Mouse (Mus musculus) erythroblast, embryonic 14.5 days (primary cell): ENCODE measurements around the gene Glp2r. TPM values are rescaled to one million over a fixed set of nuclear protein-coding genes. Genes with fewer than 3 reads are reported as not detected.

Experiments used
- H3K27me3 ChIP-seq: 2 replicates; pipeline ENCODE4 v1.6.1; 2012; ENCODE audit warnings: inconsistent platforms; ENCODE audit not compliant: control insufficient read depth
- H3K36me3 ChIP-seq: 2 replicates; pipeline ENCODE4 v1.6.1; 2012; ENCODE audit warnings: mild to moderate bottlenecking, inconsistent platforms; ENCODE audit not compliant: control insufficient read depth
- H3K4me1 ChIP-seq: 2 replicates; pipeline ENCODE4 v1.6.1; 2012; ENCODE audit warnings: inconsistent platforms; ENCODE audit not compliant: control insufficient read depth
- H3K4me3 ChIP-seq: replicated peaks from 2 replicates; pipeline ENCODE3; 2012; ENCODE audit warnings: moderate library complexity, mild to moderate bottlenecking, inconsistent platforms
- H3K9me3 ChIP-seq: 2 replicates; pipeline ENCODE4 v1.6.1; 2012; ENCODE audit warnings: low read length, inconsistent platforms, mixed read lengths; ENCODE audit not compliant: control insufficient read depth
- GATA1 ChIP-seq: IDR thresholded peaks from 2 replicates; pipeline ENCODE4 v1.6.1; 2012; ENCODE audit warnings: low read length, inconsistent platforms, mixed read lengths
- TAL1 ChIP-seq: IDR thresholded peaks from 3 replicates; pipeline ENCODE4 v1.6.1; 2012; ENCODE audit warnings: low read length, inconsistent platforms, mixed read lengths
- polyA plus RNA-seq: library from polyadenylated mRNA; stranded (reverse); fragments of >175 nt; gene quantifications from 2 replicates; pipeline ENCODE4 v1.2.3, GENCODE M21; 2012

Glp2r gene
- polyA plus RNA-seq, 1 experiment, result not detected

DNA sequence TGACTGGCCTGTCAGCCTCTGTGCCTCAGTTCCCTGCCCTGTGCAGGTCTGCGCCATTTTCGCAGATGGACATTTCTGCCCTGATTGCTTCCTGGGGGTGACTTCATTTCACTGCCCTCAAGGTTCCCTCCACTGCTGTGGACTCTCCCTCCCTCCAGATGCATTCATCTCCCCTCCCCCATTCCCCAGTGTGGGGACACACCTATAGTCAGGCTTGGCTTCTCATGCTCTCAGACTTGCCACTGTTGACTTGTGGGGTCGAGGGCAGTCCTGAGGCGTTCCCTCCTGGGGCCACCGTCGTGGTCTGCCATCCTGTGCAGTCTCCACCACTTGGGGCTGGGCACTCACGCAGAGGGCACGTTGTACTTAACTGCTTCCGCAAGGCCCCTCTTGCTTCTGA, 114.1 kb downstream of the Glp2r start:
- H3K4me1 ChIP-seq, result no peaks in the 10 kb centered on the region
- H3K36me3 ChIP-seq, result no peaks in the 10 kb centered on the region
- no peak overlapping the region for H3K4me3 ChIP-seq
- no peaks in the 10 kb centered on the region for H3K9me3 ChIP-seq
- no peaks in the 10 kb centered on the region for H3K27me3 ChIP-seq
- TF ChIP-seq TAL1 (no peak), GATA1 (no peak)

GRCm38 (mm10) chr11:67656366-67656765, 114.6 kb downstream of the Glp2r start:
- no peak overlapping the region for H3K4me3 ChIP-seq
- TF ChIP-seq GATA1 (no peak), TAL1 (no peak)
- H3K4me1 ChIP-seq, result no peaks in the 10 kb centered on the region
- H3K9me3 ChIP-seq, result no peaks in the 10 kb centered on the region
- no peaks in the 10 kb centered on the region for H3K27me3 ChIP-seq
- H3K36me3 ChIP-seq, result no peaks in the 10 kb centered on the region

DNA sequence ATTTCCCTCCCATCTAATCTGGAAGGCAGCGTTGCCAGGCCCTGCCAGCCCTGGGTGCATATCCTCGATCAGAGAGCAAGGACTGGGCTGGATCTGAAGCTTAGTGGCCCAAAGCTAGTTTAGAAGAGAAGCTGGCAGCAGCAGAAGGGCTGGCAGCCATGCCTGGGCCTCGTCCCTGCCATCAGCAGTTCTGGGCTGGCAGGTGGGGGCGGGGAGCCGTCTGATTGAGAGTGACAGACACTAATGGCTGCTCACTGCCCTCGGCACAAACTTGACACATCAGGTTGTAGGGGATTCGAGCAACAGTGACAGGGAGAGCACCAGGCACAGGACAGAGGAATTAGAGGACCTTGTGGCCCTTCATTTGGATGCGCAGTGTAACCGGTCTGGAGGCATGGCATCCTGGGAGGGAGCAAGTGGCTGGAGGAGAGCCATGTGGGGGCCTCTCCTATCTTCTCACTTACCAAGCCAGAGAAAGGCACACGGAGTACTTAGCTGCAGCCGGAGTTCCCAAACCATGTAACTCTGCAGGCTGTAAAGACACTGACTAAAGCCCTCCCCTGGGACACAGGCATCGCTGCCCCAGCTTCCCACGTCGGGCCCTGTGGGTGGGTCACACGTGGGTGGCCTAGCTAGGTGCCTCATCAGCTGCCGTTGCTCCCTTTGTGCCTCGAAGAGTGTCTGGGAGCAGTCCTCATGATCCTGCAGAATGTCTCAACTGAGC, 115.6 kb downstream of the Glp2r start:
- H3K9me3 ChIP-seq, result no peaks in the 10 kb centered on the region
- no peaks in the 10 kb centered on the region for H3K4me1 ChIP-seq
- H3K27me3 ChIP-seq, result no peaks in the 10 kb centered on the region
- TF ChIP-seq GATA1 (no peak), TAL1 (no peak)
- H3K36me3 ChIP-seq, result no peaks in the 10 kb centered on the region
- H3K4me3 ChIP-seq, result no peak overlapping the region

GRCm38 (mm10) chr11:67654514-67654913, 116.4 kb downstream of the Glp2r start:
- no peaks in the 10 kb centered on the region for H3K27me3 ChIP-seq
- TF ChIP-seq GATA1, result no peak
- no peak for TF ChIP-seq TAL1

DNA sequence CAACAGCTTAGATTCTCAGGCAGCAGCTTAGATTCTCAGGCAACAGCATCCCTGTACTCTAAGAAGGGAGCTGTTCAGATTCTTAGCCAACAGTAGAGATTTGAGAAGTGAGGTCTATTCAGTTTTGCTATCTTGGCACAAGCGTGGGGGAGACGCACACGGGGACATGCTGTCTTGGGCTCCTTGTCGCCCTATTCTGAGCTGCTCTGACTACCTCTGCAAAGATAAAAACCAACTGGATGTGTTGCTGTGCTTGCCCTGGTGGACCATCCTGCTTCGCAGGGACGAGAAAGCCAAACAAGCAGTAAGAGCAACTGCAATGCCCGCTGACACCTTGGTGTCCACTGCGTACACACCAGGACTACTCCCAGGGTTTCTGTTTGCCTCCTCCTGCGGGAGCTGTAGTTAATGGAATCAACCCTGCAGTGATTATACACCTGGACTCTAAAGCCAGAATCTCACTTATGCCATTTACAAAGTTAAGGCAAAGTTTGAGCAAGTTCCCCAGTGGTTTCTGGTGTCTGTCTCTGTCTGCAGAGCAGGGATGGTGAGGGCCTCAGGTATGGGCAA, 117.3 kb downstream of the Glp2r start:
- Histone ChIP-seq H3K27me3 (no peaks in the 10 kb centered on the region), H3K4me1 (no peaks in the 10 kb centered on the region), H3K36me3 (no peaks in the 10 kb centered on the region), H3K4me3 (no peak overlapping the region), H3K9me3 (no peaks in the 10 kb centered on the region)
- TF ChIP-seq TAL1 (no peak), GATA1 (no peak)

More at GRCm38 (mm10) chr11:67654514-67654913, 116.4 kb downstream of the Glp2r start:
- H3K4me3 ChIP-seq, result no peak overlapping the region
- no peaks in the 10 kb centered on the region for H3K9me3 ChIP-seq
- H3K36me3 ChIP-seq, result no peaks in the 10 kb centered on the region
- no peaks in the 10 kb centered on the region for H3K4me1 ChIP-seq

- H3K9me3 ChIP-seq, result no peaks in the 10 kb centered on the region
- TF ChIP-seq TAL1 (no peak), GATA1 (no peak)
- no peaks in the 10 kb centered on the region for H3K27me3 ChIP-seq
- no peaks in the 10 kb centered on the region for H3K36me3 ChIP-seq
- H3K4me3 ChIP-seq, result no peak overlapping the region
- no peaks in the 10 kb centered on the region for H3K4me1 ChIP-seq
Measured at GRCm38 (mm10) chr11:67652893-67653255, 118.1 kb downstream of the Glp2r start.

DNA sequence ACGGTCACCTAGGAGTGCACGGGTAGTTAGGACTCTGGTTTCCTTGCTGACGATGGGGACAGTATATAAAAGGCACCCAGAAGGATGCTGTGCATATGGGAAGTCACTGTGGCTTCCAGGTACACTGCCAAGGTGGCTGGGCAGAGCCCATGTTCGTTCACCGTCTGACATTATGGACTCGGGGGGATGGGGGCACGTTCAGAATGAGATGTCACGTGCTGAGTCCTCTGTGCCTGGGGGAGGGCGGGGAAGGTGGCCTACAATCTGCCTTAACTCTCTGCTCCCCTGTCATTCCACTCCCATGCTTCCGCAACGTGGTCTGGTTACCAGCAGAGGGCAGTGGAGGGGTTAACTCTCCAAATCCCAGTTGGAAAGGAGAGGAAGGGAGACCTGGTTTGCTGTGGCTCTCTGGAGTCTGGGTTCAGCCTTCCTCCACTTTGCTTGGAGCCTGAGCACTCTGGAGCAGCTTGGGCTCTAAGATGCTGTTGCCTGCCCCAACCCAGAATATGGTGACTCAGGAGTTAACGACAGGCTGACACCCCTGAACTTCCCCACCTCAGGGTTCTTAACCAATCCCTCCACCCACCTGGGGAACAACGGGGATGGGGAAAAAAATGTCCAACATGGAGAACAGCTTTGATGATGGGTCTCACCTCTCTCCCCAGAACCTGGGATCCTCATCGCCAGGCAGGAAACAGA, 118.6 kb downstream of the Glp2r start:
- H3K4me3 ChIP-seq, result no peak overlapping the region
- no peak for TF ChIP-seq TAL1
- no peak for TF ChIP-seq GATA1
- H3K36me3 ChIP-seq, result no peaks in the 10 kb centered on the region
- H3K4me1 ChIP-seq, result no peaks in the 10 kb centered on the region
- no peaks in the 10 kb centered on the region for H3K27me3 ChIP-seq
- no peaks in the 10 kb centered on the region for H3K9me3 ChIP-seq

GRCm38 (mm10) chr11:67651731-67652130, 119.2 kb downstream of the Glp2r start:
- no peaks in the 10 kb centered on the region for H3K9me3 ChIP-seq
- H3K4me3 ChIP-seq, result no peak overlapping the region
- H3K27me3 ChIP-seq, result no peaks in the 10 kb centered on the region
- TF ChIP-seq TAL1 (no peak), GATA1 (no peak)
- H3K4me1 ChIP-seq, result no peaks in the 10 kb centered on the region
- no peaks in the 10 kb centered on the region for H3K36me3 ChIP-seq

DNA sequence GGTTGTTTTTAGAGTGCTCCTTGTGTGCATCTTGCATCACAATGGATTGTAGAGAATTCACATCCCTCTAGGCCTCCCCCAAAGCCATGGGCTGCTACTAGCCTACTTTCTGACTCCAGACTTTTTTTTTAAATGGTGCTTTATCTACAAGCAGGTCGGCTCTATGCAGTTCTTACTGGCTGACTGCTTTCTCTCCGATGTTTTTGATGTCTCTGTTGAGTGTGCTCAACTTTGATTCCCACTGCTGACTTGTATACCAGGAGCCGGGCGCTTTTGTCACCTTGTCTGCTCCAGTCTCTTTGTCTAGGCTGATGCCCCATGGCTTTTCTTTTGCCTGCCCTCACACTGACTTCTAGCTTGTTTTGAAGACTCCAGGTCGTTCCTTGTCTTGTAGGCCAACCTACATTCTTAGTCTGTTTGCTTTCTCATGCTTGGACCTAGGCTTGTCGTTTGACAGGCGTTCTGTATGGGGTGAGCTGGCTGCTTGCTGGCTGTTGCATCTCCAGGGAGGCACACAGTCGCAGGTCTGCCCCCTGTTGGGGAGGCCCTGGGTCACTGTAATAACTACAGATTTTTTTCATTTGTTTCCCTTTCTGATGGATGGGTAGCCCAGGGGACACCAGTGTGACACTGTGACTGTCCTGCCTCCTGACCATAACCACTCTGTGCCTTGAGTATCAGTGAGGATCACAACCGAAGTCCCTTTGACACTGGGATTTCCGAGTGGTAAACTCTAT, 120.8 kb downstream of the Glp2r start:
- Histone ChIP-seq H3K36me3 (no peaks in the 10 kb centered on the region), H3K27me3 (no peaks in the 10 kb centered on the region), H3K4me1 (no peaks in the 10 kb centered on the region), H3K4me3 (no peak overlapping the region), H3K9me3 (no peaks in the 10 kb centered on the region)
- TF ChIP-seq GATA1 (no peak), TAL1 (no peak)
